Mouse (Mus musculus) heart, postnatal 0 days (tissue): ENCODE results near the gene Fscn3. TPM values are rescaled to one million over a fixed set of nuclear protein-coding genes. Genes with fewer than 3 reads are reported as not detected.

Experiments
- ATAC-seq: fragments of 200-750 bp; cut with Nextera tagmentation; 2 replicates; pipeline ENCODE4 v1.8.0; 2017; ENCODE audit warnings: low read depth, moderate number of reproducible peaks, moderate library complexity; ENCODE audit not compliant: insufficient read depth
- DNase-seq: peaks from one replicate; pipeline ENCODE4 v3.0.0-alpha.2; 2016; ENCODE audit warnings: low spot score
- H3K27ac ChIP-seq: fragments of 300-500 bp; sonication (generic); 2 replicates; pipeline ENCODE4 v1.5.1; 2014; ENCODE audit warnings: low read depth, mild to moderate bottlenecking
- H3K27me3 ChIP-seq: fragments of 300-500 bp; sonication (generic); 2 replicates; pipeline ENCODE4 v1.6.1; 2014; ENCODE audit warnings: low read length, mixed read lengths; ENCODE audit not compliant: control insufficient read depth, insufficient read depth
- H3K36me3 ChIP-seq: fragments of 300-500 bp; sonication (generic); replicated peaks from 2 replicates; pipeline ENCODE4 v1.6.1; 2014; ENCODE audit warnings: low read length, mixed read lengths; ENCODE audit not compliant: control insufficient read depth, insufficient read depth
- H3K4me1 ChIP-seq: fragments of 300-500 bp; sonication (generic); 2 replicates; pipeline ENCODE4 v1.6.1; 2014; ENCODE audit warnings: antibody characterized with exemption; ENCODE audit not compliant: control insufficient read depth, insufficient read depth
- H3K4me2 ChIP-seq: fragments of 300-500 bp; sonication (generic); 2 replicates; pipeline ENCODE4 v1.6.1; 2014; ENCODE audit warnings: low read depth, mild to moderate bottlenecking, low read length, moderate library complexity
- H3K4me3 ChIP-seq: fragments of 300-500 bp; sonication (generic); 2 replicates; pipeline ENCODE4 v1.5.1; 2014; ENCODE audit warnings: low read depth, low read length
- H3K9ac ChIP-seq: fragments of 300-500 bp; sonication (generic); replicated peaks from 2 replicates; pipeline ENCODE4 v1.6.1; 2014; ENCODE audit warnings: low read depth, low read length, mixed read lengths
- H3K9me3 ChIP-seq: fragments of 300-500 bp; sonication (generic); replicated peaks from 2 replicates; pipeline ENCODE4 v1.6.1; 2016; ENCODE audit warnings: low read length; ENCODE audit not compliant: control insufficient read depth
- CTCF ChIP-seq: IDR thresholded peaks from 2 replicates; pipeline ENCODE4 v1.5.1; 2016; ENCODE audit warnings: antibody characterized with exemption, control low read depth, low read depth
- EP300 ChIP-seq: IDR thresholded peaks from 2 replicates; pipeline ENCODE4 v1.6.1; 2016; ENCODE audit warnings: antibody characterized with exemption, low read depth
- WGBS: fragments of 180-500 bp; shearing (Covaris S2); extraction: QIAGEN DNeasy Blood & Tissue Kit; methylation state at CpG from one replicate; pipeline ENCODE4 v1.1.7; 2014; 5-methylcytosine and 5-hydroxymethylcytosine counted together
- polyA plus RNA-seq: library from polyadenylated mRNA; unstranded; fragments of >200 nt; fragmentation: Nextera tagmentation; extraction: Ambion mirVana; gene quantifications from 2 replicates; pipeline ENCODE4 v1.2.1, GENCODE M21; 2015
- total RNA-seq: library from RNA; depleted of rRNA; stranded (reverse); fragments of >200 nt; gene quantifications from 2 replicates; pipeline ENCODE4 v1.2.3, GENCODE M21; 2014; ENCODE audit warnings: low replicate concordance

The Fscn3 gene
- total and polyA plus RNA-seq, 2 experiments from 2014 or later = not detected

GRCm38 (mm10) chr6:28421469-28422000, 6.1 kb upstream of the Fscn3 start:
- peak overlapping the region; percentile 57 for H3K27ac ChIP-seq
- H3K4me3 ChIP-seq = peak overlapping the region; percentile 72
- under 1% methylated on average over 27 of the region's 27 CpGs for WGBS
- peak overlapping the region; percentile 82 for H3K4me2 ChIP-seq
- peaks cover 38% of the 10 kb centered on the region for H3K36me3 ChIP-seq
- H3K9ac ChIP-seq = peak overlapping the region; percentile 63
- no peaks in the 10 kb centered on the region for H3K9me3 ChIP-seq
- no peaks in the 10 kb centered on the region for H3K27me3 ChIP-seq
- TF ChIP-seq CTCF = peak; percentile 55
- TF ChIP-seq EP300 = no peak
- ATAC-seq = peak; percentile 77
- DNase-seq = peak; percentile 92
- H3K4me1 ChIP-seq = peaks cover 40% of the 10 kb centered on the region

- H3K4me3 ChIP-seq = peak overlapping the region; percentile 100
- DNase-seq (no peak), ATAC-seq (no peak)
- peak overlapping the region; percentile 86 for H3K27ac ChIP-seq
- peak overlapping the region; percentile 98; the same call in 1 of the 2 replicates for H3K9ac ChIP-seq
- TF ChIP-seq EP300 (no peak), CTCF (no peak)
- peaks cover 40% of the 10 kb centered on the region for H3K4me1 ChIP-seq
- peaks cover 31% of the 10 kb centered on the region for H3K36me3 ChIP-seq
- WGBS = 71% methylated on average over 15 of the region's 15 CpGs
- H3K4me2 ChIP-seq = peak overlapping the region; percentile 84
- H3K27me3 ChIP-seq = no peaks in the 10 kb centered on the region
- H3K9me3 ChIP-seq = no peaks in the 10 kb centered on the region
These were observed 4.8 kb upstream of the Fscn3 start for GRCm38 (mm10) chr6:28422651-28423290.

GRCm38 (mm10) chr6:28423313-28423712, 4.3 kb upstream of the Fscn3 start, which contains the start of gene Arf5:
Gene Arf5, plus strand, starts transcription at chr6:28423560.
- peaks cover 40% of the 10 kb centered on the region for H3K4me1 ChIP-seq
- no peaks in the 10 kb centered on the region for H3K9me3 ChIP-seq
- TF ChIP-seq EP300 (no peak), CTCF (no peak)
- ATAC-seq (peak; percentile 82), DNase-seq (peak; percentile 91)
- H3K9ac ChIP-seq = peak within 1 kb of the TSS; percentile 98
- peak within 1 kb of the TSS; percentile 100 for H3K4me3 ChIP-seq
- H3K36me3 ChIP-seq = peaks cover 25% of the 10 kb centered on the region
- peak within 1 kb of the TSS; percentile 84 for H3K4me2 ChIP-seq
- 0% methylated on average over 36 of the region's 42 CpGs for WGBS
- peak within 1 kb of the TSS; percentile 86 for H3K27ac ChIP-seq
- H3K27me3 ChIP-seq = no peaks in the 10 kb centered on the region

GRCm38 (mm10) chr6:28423767-28424695, 3.6 kb upstream of the Fscn3 start:
- H3K9me3 ChIP-seq = no peaks in the 10 kb centered on the region
- peaks cover 18% of the 10 kb centered on the region for H3K36me3 ChIP-seq
- 0 out of 2 replicates have a peak, but pooled peaks have one; percentile 8 for TF ChIP-seq CTCF
- TF ChIP-seq EP300 = no peak
- DNase-seq (peak; percentile 40), ATAC-seq (peak; percentile 32)
- WGBS = 6% methylated on average over 29 of the region's 46 CpGs
- peak overlapping the region; percentile 84 for H3K4me2 ChIP-seq
- peak overlapping the region; percentile 100 for H3K4me3 ChIP-seq
- peak overlapping the region; percentile 98 for H3K9ac ChIP-seq
- H3K27ac ChIP-seq = peak overlapping the region; percentile 86
- H3K27me3 ChIP-seq = no peaks in the 10 kb centered on the region
- H3K4me1 ChIP-seq = peaks cover 33% of the 10 kb centered on the region

- peak overlapping the region; percentile 84; the same call in 1 of the 2 replicates for H3K4me2 ChIP-seq
- ATAC-seq (no peak), DNase-seq (no peak)
- H3K9me3 ChIP-seq = no peaks in the 10 kb centered on the region
- peaks cover 23% of the 10 kb centered on the region for H3K4me1 ChIP-seq
- TF ChIP-seq CTCF (no peak), EP300 (no peak)
- WGBS = 57% methylated on average over 6 of the region's 6 CpGs
- no peaks in the 10 kb centered on the region for H3K27me3 ChIP-seq
- no peak overlapping the region for H3K9ac ChIP-seq
- no peak overlapping the region for H3K4me3 ChIP-seq
- H3K27ac ChIP-seq = no peak overlapping the region
- peaks cover 17% of the 10 kb centered on the region for H3K36me3 ChIP-seq
These were observed 2.6 kb upstream of the Fscn3 start for GRCm38 (mm10) chr6:28425019-28425418.
